Mouse (Mus musculus): ENCODE measurements around the gene Tnfaip8l2. TPM values are rescaled to one million over a fixed set of nuclear protein-coding genes. Genes with fewer than 3 reads are reported as not detected.

Tnfaip8l2 gene
- polyA plus RNA-seq, 1 experiment = 79.6 TPM

GRCm38 (mm10) chr3:95100854-95101253, 41.3 kb downstream of the Tnfaip8l2 start:
- H3K27me3 ChIP-seq (ENCODE audit: control insufficient read depth, insufficient read depth, low read length) = no peaks in the 10 kb centered on the region
- H3K27ac ChIP-seq (ENCODE audit: control insufficient read depth, insufficient read depth, low read length) = no peak overlapping the region
- H3K4me1 ChIP-seq (replicated peaks; ENCODE audit: control insufficient read depth, insufficient read depth, low read length) = peaks cover 6% of the 10 kb centered on the region
- peaks cover 6% of the 10 kb centered on the region; the same call in 1 of the 2 replicates for H3K36me3 ChIP-seq (ENCODE audit: control insufficient read depth, insufficient read depth, low read length)
- DNase-seq = no peak
- no peak overlapping the region for H3K4me3 ChIP-seq (ENCODE audit: control insufficient read depth, insufficient read depth, low read length)
- 8% methylated on average over 2 of the region's 2 CpGs for WGBS
- TF ChIP-seq CTCF (IDR thresholded peaks at IDR 0.05; ENCODE audit: borderline replicate concordance, control insufficient read depth, extremely low read depth, insufficient read depth, low read length, poor library complexity) = no peak
- TF ChIP-seq POLR2A (IDR thresholded peaks at IDR 0.05; ENCODE audit: control insufficient read depth, extremely low read depth, insufficient read depth, low read length, poor library complexity) = no peak

Other genes starting within 250 kb of the Tnfaip8l2 start
- 15.9 and 26.7 TPM in 2 replicates for gene Selenbp1, start 209.3 kb downstream of the Tnfaip8l2 start, polyA plus RNA-seq (2012; rRNA removed)
- gene Rfx5, start 188.3 kb downstream of the Tnfaip8l2 start, polyA plus RNA-seq (2012; rRNA removed) = 33.3 and 36.8 TPM in 2 replicates
- 59.0 and 62.3 TPM in 2 replicates for gene Pi4kb, start 167.6 kb downstream of the Tnfaip8l2 start, polyA plus RNA-seq (2012; rRNA removed)
- gene Zfp687, start 126.9 kb downstream of the Tnfaip8l2 start, polyA plus RNA-seq (2012; rRNA removed) = 57.1 and 61.2 TPM in 2 replicates
- gene Psmd4, start 99.7 kb downstream of the Tnfaip8l2 start, polyA plus RNA-seq (2012; rRNA removed) = 212 and 227 TPM in 2 replicates
- gene Pip5k1a, start 35.4 kb downstream of the Tnfaip8l2 start, polyA plus RNA-seq (2012; rRNA removed) = 36.5 and 37.8 TPM in 2 replicates
- gene Vps72, start 31.3 kb downstream of the Tnfaip8l2 start, polyA plus RNA-seq (2012; rRNA removed) = 77.1 and 78.4 TPM in 2 replicates
- 1.8 and 3.6 TPM in 2 replicates for gene Tmod4, start 17.9 kb downstream of the Tnfaip8l2 start, polyA plus RNA-seq (2012; rRNA removed)
- gene Scnm1, start 8.3 kb downstream of the Tnfaip8l2 start, polyA plus RNA-seq (2012; rRNA removed) = 56.4 and 63.8 TPM in 2 replicates
- gene Lysmd1, start 8.3 kb downstream of the Tnfaip8l2 start, polyA plus RNA-seq (2012; rRNA removed) = 13.1 and 14.1 TPM in 2 replicates
- gene Sema6c, start 18.1 kb upstream of the Tnfaip8l2 start, polyA plus RNA-seq (2012; rRNA removed) = 12.0 and 14.0 TPM in 2 replicates
- 39.7 and 41.7 TPM in 2 replicates for gene Gabpb2, start 75.6 kb upstream of the Tnfaip8l2 start, polyA plus RNA-seq (2012; rRNA removed)
- 137 and 156 TPM in 2 replicates for gene Cdc42se1, start 86.4 kb upstream of the Tnfaip8l2 start, polyA plus RNA-seq (2012; rRNA removed)
- gene Mllt11, start 89.8 kb upstream of the Tnfaip8l2 start, polyA plus RNA-seq (2012; rRNA removed) = 53.0 and 66.1 TPM in 2 replicates
- 0.30 and 0.33 TPM in 2 replicates for gene Gm128, start 99.2 kb upstream of the Tnfaip8l2 start, polyA plus RNA-seq (2012; rRNA removed)
- 1.3 and 1.6 TPM in 2 replicates for gene Bnipl, start 108.8 kb upstream of the Tnfaip8l2 start, polyA plus RNA-seq (2012; rRNA removed)
- 50.3 and 50.4 TPM in 2 replicates for gene Mindy1, start 139.0 kb upstream of the Tnfaip8l2 start, polyA plus RNA-seq (2012; rRNA removed)
- gene Prune1, start 139.7 kb upstream of the Tnfaip8l2 start, polyA plus RNA-seq (2012; rRNA removed) = 17.2 and 18.5 TPM in 2 replicates
- gene Anxa9, start 164.8 kb upstream of the Tnfaip8l2 start, polyA plus RNA-seq (2012; rRNA removed) = 1.4 and 1.5 TPM in 2 replicates
- gene Cers2, start 172.4 kb upstream of the Tnfaip8l2 start, polyA plus RNA-seq (2012; rRNA removed) = 129 and 140 TPM in 2 replicates
- gene Setdb1, start 214.8 kb upstream of the Tnfaip8l2 start, polyA plus RNA-seq (2012; rRNA removed) = 30.7 and 31.8 TPM in 2 replicates

Measured in thymus, adult 2 months (tissue).